Comparison of ENCODE assay signal across 17 mouse cellular contexts in genomic region chr6:12812467-12812866, GRCm38 (mm10).
"Had no signal": no experiment of that assay in that cellular context is flagged by ENCODE, and none has a peak within 500 bp of the region (broad histone marks: within the 10 kb centered on the region; RNA-seq: fewer than 3 reads in every experiment).

No protein-coding gene starts in this region.

- H3K9me3 ChIP-seq: limb, embryonic 12.5 days; limb, embryonic 15.5 days; midbrain, embryonic 12.5 days; midbrain, embryonic 15.5 days; neural tube, embryonic 13.5 days; stomach, embryonic 15.5 days had no signal

- H3K9ac ChIP-seq: limb, embryonic 12.5 days; limb, embryonic 15.5 days; liver, embryonic 14.5 days; liver, postnatal 0 days; lung, embryonic 14.5 days; midbrain, embryonic 12.5 days; midbrain, embryonic 15.5 days; neural tube, embryonic 13.5 days; stomach, embryonic 15.5 days had no signal

- H3K27me3 ChIP-seq: limb, embryonic 12.5 days; limb, embryonic 15.5 days; midbrain, embryonic 12.5 days; midbrain, embryonic 15.5 days; neural tube, embryonic 13.5 days; stomach, embryonic 15.5 days had no signal

- DNase-seq: kidney, adult 11 months; kidney, adult 9 months; kidney, postnatal 25 days; left cerebral cortex, postnatal 4 days; liver, postnatal 0 days; lung, embryonic 14.5 days; thymus, postnatal 36 days had no signal

- ATAC-seq: liver, postnatal 0 days; lung, postnatal 0 days; midbrain, embryonic 15.5 days had no signal

- H3K27ac ChIP-seq: limb, embryonic 12.5 days; limb, embryonic 15.5 days; liver, embryonic 14.5 days; macrophage; midbrain, embryonic 12.5 days; midbrain, embryonic 15.5 days; neural tube, embryonic 13.5 days; stomach, embryonic 15.5 days had no signal

- H3K4me2 ChIP-seq: limb, embryonic 12.5 days; limb, embryonic 15.5 days; liver, embryonic 11.5 days; lung, embryonic 14.5 days; midbrain, embryonic 12.5 days; midbrain, embryonic 15.5 days; neural tube, embryonic 13.5 days; stomach, embryonic 15.5 days had no signal

- H3K4me3 ChIP-seq: limb, embryonic 12.5 days; limb, embryonic 15.5 days; midbrain, embryonic 12.5 days; midbrain, embryonic 15.5 days; neural tube, embryonic 13.5 days; stomach, embryonic 15.5 days had no signal

- H3K4me1 ChIP-seq: limb, embryonic 12.5 days; limb, embryonic 15.5 days; midbrain, embryonic 15.5 days; stomach, embryonic 15.5 days had no signal

- H3K36me3 ChIP-seq: limb, embryonic 12.5 days; limb, embryonic 15.5 days; midbrain, embryonic 12.5 days; midbrain, embryonic 15.5 days; neural tube, embryonic 13.5 days; stomach, embryonic 15.5 days had no signal
